Mouse (Mus musculus) small intestine, adult 10 weeks (tissue): ENCODE data around the gene Mrgprb8. TPM values are rescaled to one million over a fixed set of nuclear protein-coding genes. Genes with fewer than 3 reads are reported as not detected.

Experiments
- polyA plus RNA-seq: library from polyadenylated mRNA; stranded (reverse); fragments of 350-450 nt; fragmentation: Illumina TruSeq; extraction: RNeasy Lipid Tissue Mini Kit (QIAGEN cat#74804); gene quantifications from one replicate; pipeline ENCODE4 v1.2.3, GENCODE M21; 2014; ENCODE audit warnings: low replicate concordance

The Mrgprb8 gene
- not detected for polyA plus RNA-seq

DNA sequence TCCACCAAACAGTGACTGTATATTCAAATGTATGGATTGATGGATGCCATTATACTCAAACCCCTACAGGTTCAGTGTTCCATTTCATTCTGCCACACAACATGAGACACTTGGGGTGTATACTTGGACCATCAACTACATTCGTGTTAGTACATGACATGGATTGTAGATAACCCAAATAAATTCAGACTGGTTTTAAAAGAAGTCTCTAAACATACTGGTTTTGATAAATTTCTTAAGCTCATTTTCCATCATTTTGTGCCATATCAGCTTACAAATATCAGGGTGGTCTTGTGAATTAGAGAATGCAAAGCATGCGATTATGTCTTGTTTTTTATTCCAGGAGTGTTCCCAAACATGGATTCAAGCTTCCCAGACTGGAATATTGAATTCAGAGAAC is at the start of gene Mrgprb8:
Gene Mrgprb8 (plus strand): TSS at position 301 of the 400 bp plus-strand sequence.

Other genes starting within 250 kb of the Mrgprb8 start
- not detected for gene Mrgprb5, start 219.5 kb upstream of the Mrgprb8 start, polyA plus RNA-seq
- gene Mrgprb4, start 189.2 kb upstream of the Mrgprb8 start, polyA plus RNA-seq, result not detected
- gene Mrgprb1, start 67.8 kb downstream of the Mrgprb8 start, polyA plus RNA-seq, result not detected
- gene Mrgprx2, start 110.8 kb downstream of the Mrgprb8 start, polyA plus RNA-seq, result not detected
- gene Mrgprb2, start 169.6 kb downstream of the Mrgprb8 start, polyA plus RNA-seq, result not detected